22 mouse cellular contexts compared by ENCODE assay signal in the genomic region with DNA sequence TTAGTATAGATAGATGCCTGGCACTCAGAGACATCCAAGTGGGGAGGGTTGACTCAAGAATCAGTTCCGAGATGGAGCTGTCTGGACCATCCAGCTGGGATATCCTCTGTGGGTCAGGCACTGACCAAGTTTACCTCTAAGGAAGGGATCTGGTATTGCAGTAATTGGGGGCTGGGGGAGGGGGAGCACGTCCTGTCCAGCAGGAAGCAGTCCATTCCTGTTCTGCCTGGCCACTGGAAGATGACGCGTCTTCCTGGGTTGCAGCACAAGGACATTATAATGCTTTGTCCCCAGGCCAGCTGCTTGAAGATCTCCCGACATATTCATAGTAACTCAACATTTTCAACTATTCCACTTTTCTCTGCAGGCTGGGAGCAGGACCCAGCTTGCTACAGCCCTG. TPM values are rescaled to one million over a fixed set of nuclear protein-coding genes. Genes with fewer than 3 reads are reported as not detected.
A peak's percentile ranks its signal among the peaks of the same experiment; 100 is the strongest.
DNase-seq lines count a peak whose midpoint lies in the region; ATAC-seq and TF ChIP-seq lines count a peak whose summit lies in the region.
"Had no signal": no experiment of that assay in that cellular context is flagged by ENCODE, and none has a peak within 500 bp of the region (broad histone marks: within the 10 kb centered on the region; RNA-seq: fewer than 3 reads in every experiment).

No protein-coding gene starts in this region.

- peak; percentile 97 for DNase-seq in heart, adult 11 months
- DNase-seq in heart, postnatal 36 days = no peak
- DNase-seq in heart, postnatal 4 days = peak; percentile 40
- peak; percentile 48 for DNase-seq in lung, postnatal 10 days
- no peak for DNase-seq in lung, adult 2 months
- DNase-seq in limb, embryonic 10.5 days (ENCODE audit: low spot score) = no peak
- DNase-seq: adrenal gland, adult 2 months; adrenal gland, postnatal 25 days; cerebellum, adult 2 months; cerebellum, postnatal 10 days; kidney, adult 11 months had no signal

- H3K27ac ChIP-seq in heart, embryonic 12.5 days (ENCODE audit: poor library complexity, severe bottlenecking) = no peak overlapping the region
- 0 out of 2 replicates have a peak overlapping the region, but pooled peaks have one; percentile 11 for H3K27ac ChIP-seq in limb, embryonic 10.5 days
- H3K27ac ChIP-seq: embryonic facial prominence, embryonic 15.5 days; forebrain, embryonic 15.5 days; heart, embryonic 13.5 days; hindbrain, embryonic 12.5 days; hindbrain, postnatal 0 days had no signal

- ATAC-seq in heart, embryonic 12.5 days (ENCODE audit: insufficient number of reproducible peaks, low FRiP score) = no peak
- ATAC-seq in granulocyte monocyte progenitor cell, adult 5-6 weeks (replicated peaks; ENCODE audit: poor library complexity, severe bottlenecking) = no peak
- ATAC-seq: forebrain, embryonic 15.5 days; hindbrain, postnatal 0 days had no signal

- intact Hi-C loops in heart, postnatal 36 days (cut with DNase I) = loop anchor here (2.0 to 5.0 kb wide), 2 partner anchors 140 to 161 kb away; no protein-coding TSS in a partner anchor

- H3K27me3 ChIP-seq in heart, embryonic 12.5 days (replicated peaks) = peaks cover 22% of the 10 kb centered on the region
- peaks cover 43% of the 10 kb centered on the region for H3K27me3 ChIP-seq in limb, embryonic 10.5 days (ENCODE audit: low read depth, poor library complexity, severe bottlenecking)
- H3K27me3 ChIP-seq: forebrain, embryonic 15.5 days had no signal

- H3K36me3 ChIP-seq in heart, embryonic 12.5 days = no peaks in the 10 kb centered on the region
- no peaks in the 10 kb centered on the region for H3K36me3 ChIP-seq in limb, embryonic 10.5 days
- H3K36me3 ChIP-seq: embryonic facial prominence, embryonic 15.5 days; forebrain, embryonic 15.5 days; heart, embryonic 13.5 days; hindbrain, embryonic 12.5 days had no signal

- 0 out of 2 replicates have a peak, but pooled peaks cover 6% of the 10 kb centered on the region for H3K9me3 ChIP-seq in heart, embryonic 12.5 days (replicated peaks)
- no peaks in the 10 kb centered on the region for H3K9me3 ChIP-seq in limb, embryonic 10.5 days (replicated peaks)
- H3K9me3 ChIP-seq: embryonic facial prominence, embryonic 15.5 days; forebrain, embryonic 15.5 days; heart, embryonic 13.5 days; hindbrain, embryonic 12.5 days had no signal

- no peak overlapping the region for H3K9ac ChIP-seq in heart, embryonic 12.5 days
- H3K9ac ChIP-seq: embryonic facial prominence, embryonic 15.5 days; forebrain, embryonic 15.5 days; heart, embryonic 13.5 days; hindbrain, embryonic 12.5 days had no signal

- WGBS in heart, embryonic 12.5 days = 72% methylated on average over 5 of the region's 5 CpGs
- WGBS in lung, adult 2 months = 51% methylated on average over 5 of the region's 5 CpGs
- WGBS in limb, embryonic 10.5 days = 77% methylated on average over 5 of the region's 5 CpGs

- TF ChIP-seq CTCF in lung, adult 2 months (IDR thresholded peaks at IDR 0.05; ENCODE audit: insufficient read depth, low read length) = no peak

- TF ChIP-seq POLR2A in lung, adult 2 months (IDR thresholded peaks at IDR 0.05; ENCODE audit: borderline replicate concordance, extremely low read depth, low read depth, low read length) = no peak

- H3K4me1 ChIP-seq in heart, embryonic 12.5 days (replicated peaks) = peaks cover 17% of the 10 kb centered on the region
- no peaks in the 10 kb centered on the region for H3K4me1 ChIP-seq in lung, adult 2 months (ENCODE audit: control insufficient read depth, insufficient read depth, low read length)
- peaks cover 51% of the 10 kb centered on the region for H3K4me1 ChIP-seq in limb, embryonic 10.5 days

- no peak overlapping the region for H3K4me3 ChIP-seq in heart, embryonic 12.5 days
- no peak overlapping the region for H3K4me3 ChIP-seq in lung, adult 2 months (replicated peaks; ENCODE audit: extremely low read depth, low read depth, low read length)
- H3K4me3 ChIP-seq in limb, embryonic 10.5 days = no peak overlapping the region
- H3K4me3 ChIP-seq: embryonic facial prominence, embryonic 15.5 days; erythroblast, embryonic 14.5 days; forebrain, embryonic 15.5 days; hindbrain, embryonic 12.5 days had no signal

- H3K4me2 ChIP-seq in heart, embryonic 12.5 days = no peak overlapping the region
- H3K4me2 ChIP-seq: embryonic facial prominence, embryonic 15.5 days; forebrain, embryonic 15.5 days had no signal

RNA-seq across cellular contexts. Expression of gene Ackr3, which starts 2.5 kb away (rescaled TPM):
- total RNA-seq in heart, postnatal 36 days (2021) = 10 to 100 TPM; 56.4 to 92.5 TPM
- total RNA-seq in heart, postnatal 4 days (2021) = 10 to 100 TPM; 28.3 to 29.5 TPM
- 49.4 and 52.2 TPM in 2 replicates for polyA plus RNA-seq in heart, embryonic 12.5 days (2016; fragmentation: Nextera tagmentation; extraction: Ambion mirVana)
- 89.3 and 96.4 TPM in 2 replicates for polyA plus RNA-seq in lung, adult 2 months (2012; rRNA removed)
- polyA plus RNA-seq in limb, embryonic 10.5 days (2016; fragmentation: Nextera tagmentation; extraction: Ambion mirVana) = 12.9 and 16.5 TPM in 2 replicates
- total RNA-seq in granulocyte monocyte progenitor cell, adult 5-6 weeks (2014; fragmentation: Nextera tagmentation) = not detected in 2 replicates
- total RNA-seq in granulocyte monocyte progenitor cell, adult 5-6 weeks (2017) = not detected in 2 replicates
- polyA plus RNA-seq: erythroblast, embryonic 14.5 days had no signal

RNA-seq across cellular contexts. Expression of gene Iqca, which starts 48.0 kb away (rescaled TPM):
- total RNA-seq in heart, postnatal 36 days (2021) = not detected
- not detected for total RNA-seq in heart, postnatal 4 days (2021)
- polyA plus RNA-seq in heart, embryonic 12.5 days (2016; fragmentation: Nextera tagmentation; extraction: Ambion mirVana) = not detected in 2 replicates
- 3.6 and 4.1 TPM in 2 replicates for polyA plus RNA-seq in lung, adult 2 months (2012; rRNA removed)
- not detected in 2 replicates for polyA plus RNA-seq in limb, embryonic 10.5 days (2016; fragmentation: Nextera tagmentation; extraction: Ambion mirVana)
- total RNA-seq in granulocyte monocyte progenitor cell, adult 5-6 weeks (2014; fragmentation: Nextera tagmentation) = not detected in 2 replicates
- total RNA-seq in granulocyte monocyte progenitor cell, adult 5-6 weeks (2017) = not detected in 2 replicates
- total RNA-seq: adrenal gland, adult 2 months; adrenal gland, postnatal 25 days; gastrocnemius, postnatal 4 days had no signal
- polyA plus RNA-seq: adrenal gland, adult 2 months; embryonic facial prominence, embryonic 11.5 days; erythroblast, embryonic 14.5 days; heart, postnatal 0 days had no signal

Comparison
In these comparisons a context has a peak if more than half of its experiments do, and no peak if none do; other contexts are left out.
1. DNase-seq: peak in heart, adult 11 months (single experiment), heart, postnatal 4 days (single experiment) and lung, postnatal 10 days (single experiment); none in heart, postnatal 36 days (0 of 2), lung, adult 2 months (single experiment) and limb, embryonic 10.5 days (single experiment).
2. RNA of gene Ackr3, which starts 2.5 kb away (total RNA-seq): 56.4 to 92.5 TPM in heart, postnatal 36 days and 28.3 to 29.5 TPM in heart, postnatal 4 days; not detected in granulocyte monocyte progenitor cell, adult 5-6 weeks; every median in the first group is over 10 times any median in the second.